Mouse (Mus musculus) adrenal gland, adult 18-20 months (tissue): ENCODE measurements around the gene Gm15217. TPM values are rescaled to one million over a fixed set of nuclear protein-coding genes. Genes with fewer than 3 reads are reported as not detected.

Experiments
- DNase-seq, 2 experiments: peaks; one replicate each; pipeline ENCODE4 v3.0.0; 2021 to 2022; ENCODE audit warnings: low spot score in 2 of 2
- total RNA-seq, 2 experiments: library from RNA; stranded (reverse); gene quantifications; 1 replicate in 1 of 2; 2 replicates in 1 of 2; pipeline ENCODE4 v1.2.3; 2021

Gene Gm15217
- total RNA-seq, 2 experiments from 2014 or later, result not detected

DNA sequence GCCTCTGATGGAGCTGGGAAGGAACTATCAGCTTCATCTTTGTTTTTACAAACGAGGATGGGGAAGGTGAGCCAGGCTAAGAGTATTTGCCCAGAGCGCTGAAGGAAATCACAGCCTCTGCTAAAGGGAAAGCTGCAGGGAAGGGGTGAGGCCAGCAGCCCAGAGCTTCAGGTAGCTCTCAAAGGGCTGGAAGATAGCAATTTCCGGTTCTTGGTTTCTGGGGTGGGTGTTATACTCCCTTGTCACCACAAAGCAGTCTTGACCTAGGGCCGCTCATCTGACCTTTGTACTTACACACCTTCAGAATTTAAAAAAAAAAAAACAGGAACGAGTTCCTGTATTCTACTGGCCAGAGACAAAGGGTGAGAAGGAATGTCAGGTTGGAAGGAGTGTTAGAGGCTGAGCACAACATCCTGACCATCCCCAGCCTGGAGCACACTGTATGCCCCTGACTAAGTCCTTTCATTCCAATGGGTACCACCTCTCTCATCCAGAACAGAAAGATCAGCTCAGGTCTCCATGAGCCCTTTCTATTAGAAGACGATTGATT lies 12.5 kb downstream of the Gm15217 start:
- DNase-seq, result no peak

DNA sequence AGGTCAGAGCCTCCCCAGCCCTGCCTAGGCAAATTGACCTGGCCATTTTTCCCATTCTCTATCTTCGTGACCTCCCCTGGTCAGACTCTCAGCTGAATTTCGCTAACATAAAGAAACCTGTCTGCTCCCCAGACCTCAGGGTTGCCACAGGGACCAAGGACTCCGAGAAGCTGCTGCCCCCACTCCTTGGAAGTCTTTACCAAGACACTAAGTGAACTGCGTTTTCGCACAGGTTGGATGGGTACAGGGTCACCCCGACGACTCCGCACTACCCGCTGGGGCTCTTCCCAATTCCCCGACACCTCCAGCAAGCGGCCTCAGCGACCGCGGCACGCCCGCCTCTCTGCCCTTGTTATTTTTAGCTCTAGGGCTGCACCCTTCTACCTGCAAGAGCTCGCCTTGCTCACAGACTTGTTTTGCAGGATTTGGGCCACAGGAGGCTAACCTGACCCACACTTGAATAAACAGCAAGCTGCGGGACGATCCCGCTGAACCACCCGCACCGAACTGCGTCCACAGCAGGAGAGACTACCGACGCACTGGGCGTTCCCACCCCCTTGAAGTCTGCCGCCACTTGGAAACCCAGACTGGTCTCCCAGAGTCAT lies 19.0 kb downstream of the Gm15217 start:
- no peak for DNase-seq

DNA sequence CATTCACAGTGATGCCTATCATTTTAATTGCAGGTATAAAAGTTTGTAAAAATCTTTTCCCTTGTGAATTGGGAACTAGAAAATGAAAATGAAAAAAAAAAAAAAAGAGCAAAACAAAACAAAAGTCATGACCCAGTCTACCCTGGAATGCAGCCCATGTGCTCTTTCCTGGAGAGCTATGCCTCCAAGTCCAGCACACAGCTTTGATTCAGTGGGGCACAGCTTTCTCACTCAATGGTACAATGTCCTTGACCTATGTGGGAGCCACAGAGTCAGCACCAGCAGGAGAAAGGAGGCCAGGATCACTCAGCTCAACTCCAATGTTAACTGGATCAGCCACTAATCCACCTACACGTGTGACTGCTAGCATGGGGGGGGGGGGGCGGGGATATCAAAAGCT lies 20.7 kb downstream of the Gm15217 start:
- DNase-seq, result no peak

DNA sequence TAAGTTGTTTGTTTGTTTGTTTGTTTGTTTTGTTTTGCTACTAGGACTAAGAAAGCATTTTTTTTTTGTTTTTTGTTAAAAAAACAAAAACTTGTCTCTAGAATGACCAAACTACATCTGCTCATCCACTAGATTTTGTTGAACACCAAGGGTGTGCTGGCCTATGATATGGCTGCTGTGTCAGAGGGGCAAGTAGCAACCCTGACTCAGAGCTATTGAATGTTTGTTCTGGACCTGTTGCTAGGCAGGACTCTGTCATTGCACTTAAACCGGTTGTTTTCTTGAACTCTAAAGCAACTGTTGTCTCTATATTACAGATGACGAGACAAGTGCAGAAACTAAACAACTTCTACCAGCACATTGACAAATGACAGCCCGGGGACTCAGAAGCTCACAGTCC lies 29.1 kb downstream of the Gm15217 start:
- DNase-seq, result no peak

DNA sequence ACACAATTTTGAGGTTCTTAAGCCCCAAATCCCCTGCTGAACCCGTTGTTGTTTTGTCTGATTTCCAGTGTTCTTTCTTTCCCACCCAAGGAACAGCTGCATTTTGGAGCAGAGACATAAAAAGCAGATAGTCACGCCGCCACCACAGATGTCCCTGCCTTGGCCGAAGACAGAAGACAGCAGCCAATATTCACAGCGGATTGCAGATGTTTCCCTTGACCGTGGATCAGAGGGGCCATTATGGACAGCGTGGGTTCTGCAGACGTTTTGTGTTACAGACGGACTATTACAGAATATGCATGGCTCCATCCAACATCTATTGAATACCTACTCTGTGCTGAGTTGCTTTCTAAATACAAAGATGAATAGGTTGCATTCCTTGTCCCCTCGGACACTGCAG lies 29.8 kb downstream of the Gm15217 start:
- DNase-seq, result no peak

DNA sequence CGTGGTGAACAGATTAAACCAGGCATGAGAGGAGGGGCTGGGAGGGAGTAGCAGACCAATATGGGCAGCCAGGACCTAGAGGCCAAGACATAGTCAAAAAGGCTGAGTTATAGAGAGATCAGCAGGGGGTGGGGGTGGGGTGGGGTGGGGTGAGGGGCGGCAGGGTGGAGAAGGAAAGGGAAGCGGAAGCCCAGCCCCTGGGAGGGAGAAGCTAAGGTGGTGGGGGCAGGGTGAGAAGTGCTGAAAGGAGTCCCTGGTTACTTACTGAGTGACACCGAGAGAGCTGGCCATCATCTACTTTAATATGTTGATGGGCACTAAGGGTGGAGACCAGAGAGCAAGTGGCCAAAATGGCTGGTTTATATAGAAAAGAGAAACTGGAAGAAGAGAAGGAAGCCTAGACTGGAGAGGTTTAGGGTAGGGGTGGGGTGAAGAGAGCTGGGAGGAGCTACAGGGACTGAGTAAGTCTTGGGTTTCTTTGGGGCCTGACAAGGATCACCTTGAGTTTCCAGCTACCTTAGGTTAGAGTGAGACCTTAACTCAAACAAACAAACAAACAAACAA lies 31.4 kb downstream of the Gm15217 start:
- DNase-seq, result no peak

DNA sequence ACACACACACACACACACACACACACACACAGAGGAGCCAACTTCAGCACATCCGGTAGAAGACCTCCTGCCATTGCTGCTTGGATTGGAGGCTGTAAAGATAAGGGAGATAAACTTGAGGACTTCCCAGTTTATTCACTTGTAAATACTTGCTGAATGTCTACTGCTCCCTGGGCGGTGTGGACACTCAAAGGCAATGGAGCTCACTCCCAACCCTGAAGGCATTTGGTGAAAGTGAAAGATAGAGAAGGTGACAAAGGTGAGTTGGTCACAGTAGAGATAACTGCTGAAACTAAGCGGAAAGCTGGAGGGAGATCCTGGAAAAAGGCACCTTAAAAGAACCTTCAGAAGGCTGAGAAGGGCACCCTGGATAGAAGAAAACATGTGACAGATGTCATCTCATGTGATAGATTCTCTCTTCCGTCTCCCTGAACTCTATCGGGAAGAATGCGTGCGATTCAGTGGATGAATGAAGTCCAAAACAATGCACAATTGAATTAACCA lies 33.3 kb downstream of the Gm15217 start:
- DNase-seq, result no peak

DNA sequence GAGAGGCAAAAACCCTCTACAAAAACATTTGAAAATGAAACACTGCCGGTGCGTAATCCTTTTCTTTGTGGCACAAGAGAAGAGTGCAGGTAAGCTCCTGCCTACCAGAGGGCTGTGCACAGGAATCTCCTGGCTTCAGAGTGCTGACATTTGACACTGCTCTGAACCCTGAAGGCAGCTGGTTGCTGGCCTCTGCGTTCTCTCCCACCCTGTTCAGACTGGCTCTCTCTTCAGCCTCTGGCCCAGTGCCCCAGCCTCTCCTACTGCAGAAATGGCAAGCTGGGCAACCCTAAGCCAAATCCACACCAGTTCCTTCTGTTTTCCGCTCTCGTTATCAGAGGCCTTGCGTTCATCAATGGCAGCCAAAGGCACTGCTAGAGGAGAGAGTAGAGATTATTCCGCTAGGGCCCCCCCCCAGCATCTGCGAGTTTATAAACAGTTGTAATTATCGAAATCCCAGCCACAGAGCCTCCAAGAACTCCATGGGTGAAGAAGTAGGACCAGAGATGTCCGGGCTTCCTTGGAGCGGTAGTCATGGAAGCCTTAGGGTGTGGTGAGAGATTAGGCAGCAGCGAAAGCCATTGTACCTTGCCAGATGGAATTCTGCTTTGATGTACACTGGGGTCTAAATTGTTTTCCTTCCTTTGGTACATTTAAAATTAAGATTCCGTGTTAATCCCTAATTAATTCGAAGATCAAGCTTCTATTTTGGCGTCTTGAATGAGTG lies 39.3 kb downstream of the Gm15217 start:
- no peak for DNase-seq

DNA sequence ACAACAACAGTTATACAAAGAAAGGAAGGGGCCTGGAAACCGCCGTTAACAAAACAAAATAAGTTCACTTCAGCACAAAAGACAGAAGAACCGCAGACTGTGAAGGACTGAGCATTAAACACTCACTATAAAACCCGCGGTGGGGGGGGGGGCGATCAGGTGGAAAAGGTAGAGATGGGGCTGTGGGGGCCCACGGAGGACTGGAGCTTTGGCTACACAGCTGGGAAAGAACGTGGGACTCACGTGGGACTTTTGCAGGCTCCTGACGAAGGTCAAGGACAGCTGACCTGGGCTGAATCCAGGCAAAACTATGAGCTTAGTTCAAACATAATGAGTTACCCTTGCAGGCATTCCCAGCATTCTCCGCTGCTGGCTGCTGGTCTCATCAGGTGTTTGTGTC lies 40.1 kb downstream of the Gm15217 start:
- no peak for DNase-seq

DNA sequence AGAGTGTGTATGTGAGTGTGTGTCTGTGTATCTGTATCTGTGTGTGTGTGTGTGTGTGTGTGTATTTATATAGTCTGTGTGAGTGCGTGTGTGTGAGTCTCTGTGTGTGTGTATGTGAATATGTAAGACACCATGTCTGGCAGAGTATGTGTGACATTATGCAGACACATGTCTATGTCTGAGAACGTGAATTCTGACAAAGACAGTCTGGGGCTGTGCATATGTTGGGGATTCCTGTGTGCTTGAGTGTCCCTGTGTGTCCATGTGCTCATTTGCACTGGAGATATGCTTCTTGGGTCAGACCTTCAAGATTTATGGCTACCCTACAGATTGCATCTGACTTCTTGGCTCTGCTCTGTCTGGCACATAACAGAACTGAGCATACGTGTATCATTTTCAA lies 42.6 kb downstream of the Gm15217 start:
- no peak for DNase-seq

DNA sequence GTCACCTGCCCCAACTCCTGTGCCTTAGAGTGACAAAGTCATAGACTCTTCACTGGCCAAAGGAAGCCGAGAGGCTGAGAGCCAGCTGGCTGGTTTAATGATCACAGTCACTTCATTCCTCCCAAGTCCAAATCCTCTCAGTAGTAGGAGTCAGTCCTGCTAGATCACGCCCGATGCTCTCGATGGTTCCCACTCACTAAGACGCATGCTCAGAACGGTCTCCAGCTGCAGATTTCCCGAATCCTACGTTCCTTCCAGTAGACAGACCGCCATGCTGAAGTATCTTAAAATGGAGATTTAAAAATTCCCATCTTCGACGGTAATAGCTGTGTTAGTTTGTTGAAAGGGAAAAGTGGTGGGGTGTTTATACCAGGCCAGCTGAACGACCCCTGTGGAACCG lies 48.0 kb downstream of the Gm15217 start:
- no peak for DNase-seq

DNA sequence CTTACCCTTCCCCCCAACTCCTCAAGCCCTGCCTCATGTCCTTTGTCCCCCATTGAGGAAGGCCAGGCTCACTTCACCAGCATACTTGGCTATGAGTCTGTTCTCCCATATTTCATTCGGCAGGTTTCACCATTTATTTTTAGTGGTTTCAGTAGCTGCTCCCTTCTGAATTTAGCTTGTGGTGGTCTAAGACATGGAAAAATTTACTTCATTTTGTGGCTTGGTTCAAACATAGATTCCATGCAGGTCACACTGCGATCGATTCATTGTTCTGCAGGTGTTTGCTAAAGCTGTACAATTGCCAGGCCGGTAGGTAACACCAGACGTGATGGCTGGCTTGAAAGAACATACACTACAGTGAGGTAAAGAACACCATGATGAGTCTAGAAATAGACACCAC lies 51.0 kb downstream of the Gm15217 start:
- DNase-seq, result no peak

Other genes starting within 250 kb of the Gm15217 start
- 10 to 100 TPM in 1 of 2 experiments, 1 to 10 TPM in 1; 7.4 to 16.3 TPM for gene Bmp4, start 11.3 kb downstream of the Gm15217 start, total RNA-seq